Mouse (Mus musculus): ENCODE results near the gene Arhgap42. TPM values are rescaled to one million over a fixed set of nuclear protein-coding genes. Genes with fewer than 3 reads are reported as not detected.

Gene Arhgap42
- total RNA-seq, 2 experiments from 2014 or later, result 27.8 to 29.3 TPM

- DNase-seq (ENCODE audit: low spot score in 2 of 2), result no peak
These were observed 197.9 kb downstream of the Arhgap42 start for GRCm38 (mm10) chr9:9041009-9041408.

GRCm38 (mm10) chr9:9037017-9037671, 201.8 kb downstream of the Arhgap42 start:
- no peak for DNase-seq (ENCODE audit: low spot score in 2 of 2)

- no peak for DNase-seq (ENCODE audit: low spot score in 2 of 2)
These were observed 211.0 kb downstream of the Arhgap42 start for GRCm38 (mm10) chr9:9027904-9028303.

DNA sequence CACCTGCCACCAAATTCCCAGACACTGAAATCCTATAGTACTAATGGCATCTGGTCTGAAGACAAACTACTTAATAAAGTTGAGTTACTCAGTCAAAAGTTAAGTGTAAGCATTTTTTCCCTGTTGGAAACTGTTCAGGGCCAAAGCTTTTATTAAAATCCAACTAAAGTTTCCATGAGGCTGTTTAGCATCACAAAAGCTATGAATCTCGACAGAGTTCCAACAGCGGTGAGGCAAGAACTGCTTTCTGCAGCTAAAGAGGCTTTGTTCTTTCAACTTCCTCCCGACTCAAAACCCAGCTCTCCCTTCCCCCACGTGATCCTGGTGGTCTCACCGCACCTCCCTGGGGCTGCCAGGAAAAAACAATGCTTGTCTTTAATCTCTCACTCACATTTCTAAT, 211.5 kb downstream of the Arhgap42 start:
- DNase-seq (ENCODE audit: low spot score in 2 of 2), result no peak

- DNase-seq (ENCODE audit: low spot score in 2 of 2), result no peak
These were observed 223.8 kb downstream of the Arhgap42 start for GRCm38 (mm10) chr9:9015108-9015507.

DNA sequence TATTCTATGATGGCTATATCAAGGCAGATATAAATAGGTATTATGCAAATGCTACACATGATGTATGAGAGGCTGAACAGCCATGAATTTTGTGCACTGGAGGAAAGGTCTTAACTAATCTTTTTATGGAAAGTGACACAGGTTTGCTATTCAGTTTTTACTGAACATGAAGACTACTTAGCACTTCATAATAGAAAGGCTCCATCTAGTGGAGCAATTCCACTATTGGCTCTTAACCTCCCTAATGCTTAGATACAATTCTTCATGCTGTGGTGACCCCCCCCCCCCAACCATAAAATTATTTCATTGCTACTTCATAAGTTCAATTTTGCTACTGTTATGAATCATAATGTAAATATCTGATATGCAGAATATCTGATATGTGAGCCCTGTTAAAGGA, 237.7 kb downstream of the Arhgap42 start:
- no peak for DNase-seq (ENCODE audit: low spot score in 2 of 2)

- DNase-seq (ENCODE audit: low spot score in 2 of 2), result no peak
These were observed 242.4 kb downstream of the Arhgap42 start for GRCm38 (mm10) chr9:8996494-8996893.

- DNase-seq (ENCODE audit: low spot score in 2 of 2), result no peak
These were observed 256.6 kb downstream of the Arhgap42 start for GRCm38 (mm10) chr9:8982315-8982714.

GRCm38 (mm10) chr9:8977775-8978174, 261.1 kb downstream of the Arhgap42 start:
- DNase-seq (ENCODE audit: low spot score in 2 of 2), result no peak

GRCm38 (mm10) chr9:8971491-8971890, 267.4 kb downstream of the Arhgap42 start, which contains the start of gene Gm16485:
Gene Gm16485, plus strand, starts transcription at chr9:8971791.
- DNase-seq (ENCODE audit: low spot score in 2 of 2), result no peak

GRCm38 (mm10) chr9:8970240-8970639, 268.7 kb downstream of the Arhgap42 start:
- DNase-seq (ENCODE audit: low spot score in 2 of 2), result no peak

- peak in 1 of 2 experiments; percentile 3 for DNase-seq (ENCODE audit: low spot score in 2 of 2)
These were observed 274.3 kb downstream of the Arhgap42 start for GRCm38 (mm10) chr9:8964512-8965133.

GRCm38 (mm10) chr9:8953306-8953705, 285.6 kb downstream of the Arhgap42 start:
- DNase-seq (ENCODE audit: low spot score in 2 of 2), result no peak
